Mouse (Mus musculus): Measurements from ENCODE around the gene Midn. TPM values are rescaled to one million over a fixed set of nuclear protein-coding genes. Genes with fewer than 3 reads are reported as not detected.
A peak's percentile ranks its signal among the peaks of the same experiment; 100 is the strongest.

Gene Midn
- polyA plus RNA-seq, 1 experiment from 2014 or later = 3.0 TPM

DNA sequence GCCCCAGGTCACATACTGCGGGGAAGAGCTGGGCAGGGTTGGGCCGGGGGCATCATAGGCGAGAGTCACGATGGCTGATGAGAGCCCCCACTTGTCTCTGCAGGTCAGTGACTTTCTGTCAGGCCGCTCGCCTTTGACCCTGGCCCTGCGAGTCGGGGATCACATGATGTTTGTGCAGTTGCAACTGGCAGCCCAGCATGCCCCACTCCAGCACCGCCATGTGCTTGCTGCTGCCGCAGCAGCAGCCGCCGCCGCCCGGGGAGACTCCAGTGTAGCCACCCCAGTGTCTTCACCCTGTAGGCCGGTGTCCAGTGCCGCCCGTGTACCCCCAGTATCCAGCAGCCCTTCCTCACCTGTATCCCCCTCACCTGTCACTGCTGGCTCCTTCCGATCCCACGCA is 5.6 kb downstream of the Midn start:
- 76% methylated on average over 19 of the region's 19 CpGs for WGBS (ENCODE audit: insufficient replicate concordance)
- Histone ChIP-seq H3K9me3 (replicated peaks) (no peaks in the 10 kb centered on the region), H3K4me1 (replicated peaks) (peaks cover 89% of the 10 kb centered on the region), H3K9ac (peak overlapping the region; percentile 91; the same call in 1 of the 2 replicates), H3K4me3 (replicated peaks) (peak overlapping the region; percentile 91), H3K36me3 (peaks cover 80% of the 10 kb centered on the region), H3K27ac (peak overlapping the region; percentile 98), H3K4me2 (peak overlapping the region; percentile 99), H3K27me3 (no peaks in the 10 kb centered on the region)
- DNase-seq (no peak), ATAC-seq (ENCODE audit: low read depth) (no peak)

- peaks cover 96% of the 10 kb centered on the region for H3K4me1 ChIP-seq (replicated peaks)
- H3K4me2 ChIP-seq = 0 out of 2 replicates have a peak overlapping the region, but pooled peaks have one; percentile 8
- ATAC-seq (ENCODE audit: low read depth) = no peak
- H3K9me3 ChIP-seq (replicated peaks) = no peaks in the 10 kb centered on the region
- H3K27ac ChIP-seq = peak overlapping the region; percentile 98; the same call in 1 of the 2 replicates
- no peaks in the 10 kb centered on the region for H3K27me3 ChIP-seq
- 87% methylated on average over 7 of the region's 7 CpGs for WGBS (ENCODE audit: insufficient replicate concordance)
- H3K9ac ChIP-seq = no peak overlapping the region
- H3K4me3 ChIP-seq (replicated peaks) = no peak overlapping the region
- peaks cover 80% of the 10 kb centered on the region for H3K36me3 ChIP-seq
- no peak for DNase-seq
Measured at GRCm38 (mm10) chr10:80154384-80154783, 6.3 kb downstream of the Midn start.

- H3K36me3 ChIP-seq = peaks cover 73% of the 10 kb centered on the region
- no peaks in the 10 kb centered on the region for H3K27me3 ChIP-seq
- no peak overlapping the region for H3K4me3 ChIP-seq (replicated peaks)
- no peaks in the 10 kb centered on the region for H3K9me3 ChIP-seq (replicated peaks)
- 81% methylated on average over 1 of the region's 1 CpGs for WGBS (ENCODE audit: insufficient replicate concordance)
- no peak overlapping the region for H3K4me2 ChIP-seq
- peaks cover 95% of the 10 kb centered on the region for H3K4me1 ChIP-seq (replicated peaks)
- no peak overlapping the region for H3K9ac ChIP-seq
- DNase-seq (no peak), ATAC-seq (ENCODE audit: low read depth) (no peak)
- H3K27ac ChIP-seq = peak overlapping the region; percentile 27; the same call in 1 of the 2 replicates
Measured at GRCm38 (mm10) chr10:80155277-80155676, 7.2 kb downstream of the Midn start.

DNA sequence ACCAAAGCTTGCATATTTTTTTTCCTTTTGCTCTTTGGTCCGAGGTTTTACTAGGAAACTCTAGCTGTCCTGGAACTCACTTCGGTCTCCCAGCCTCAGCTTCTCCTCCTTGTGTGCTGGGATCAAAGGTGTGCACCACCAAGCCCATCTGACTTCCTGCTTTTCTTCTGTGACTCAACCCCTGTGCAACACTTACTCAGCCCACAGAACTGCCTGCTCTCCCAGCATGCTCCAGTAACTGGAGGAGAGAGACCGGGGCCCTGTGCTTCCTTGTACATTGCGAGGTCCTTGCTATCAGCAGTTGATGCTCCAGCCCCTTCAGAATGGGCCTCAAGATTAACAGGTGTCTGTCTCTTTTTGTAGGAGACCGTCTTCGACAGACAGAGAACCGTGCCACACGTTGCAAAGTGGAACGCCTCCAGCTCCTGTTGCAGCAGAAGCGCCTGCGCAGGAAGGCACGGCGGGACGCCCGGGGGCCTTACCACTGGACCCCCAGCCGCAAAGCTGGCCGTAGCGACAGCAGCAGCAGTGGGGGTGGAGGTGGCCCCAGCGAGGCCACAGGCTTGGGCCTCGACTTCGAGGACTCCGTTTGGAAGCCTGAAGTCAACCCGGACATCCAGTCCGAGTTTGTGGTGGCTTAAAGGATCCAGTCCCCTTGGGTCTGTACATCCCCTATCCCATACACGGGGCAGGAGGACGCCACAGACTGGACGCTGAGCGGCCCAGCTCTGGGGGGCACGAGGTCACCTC is 8.1 kb downstream of the Midn start:
- no peak for ATAC-seq (ENCODE audit: low read depth)
- 77% methylated on average over 29 of the region's 29 CpGs for WGBS (ENCODE audit: insufficient replicate concordance)
- peaks cover 95% of the 10 kb centered on the region for H3K4me1 ChIP-seq (replicated peaks)
- no peak overlapping the region for H3K4me3 ChIP-seq (replicated peaks)
- H3K27ac ChIP-seq = peak overlapping the region; percentile 37
- peaks cover 65% of the 10 kb centered on the region for H3K36me3 ChIP-seq
- H3K27me3 ChIP-seq = no peaks in the 10 kb centered on the region
- H3K9ac ChIP-seq = peak overlapping the region; percentile 15; the same call in 1 of the 2 replicates
- H3K4me2 ChIP-seq = no peak overlapping the region
- DNase-seq = no peak
- no peaks in the 10 kb centered on the region for H3K9me3 ChIP-seq (replicated peaks)

DNA sequence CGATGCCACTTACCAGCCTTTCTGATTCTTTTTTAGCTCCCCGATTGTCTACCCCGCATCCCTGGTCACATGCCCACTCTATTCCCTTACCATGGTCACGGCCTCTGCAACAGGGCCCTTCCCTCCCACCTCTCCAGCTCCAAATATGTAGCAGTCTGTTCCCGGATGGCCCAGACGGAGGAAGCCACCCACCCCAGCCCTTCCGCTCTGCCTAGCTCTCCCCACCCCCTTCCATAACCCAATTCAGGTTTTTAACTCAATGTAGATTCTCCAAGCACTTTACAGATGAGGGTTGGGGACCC is 8.6 kb downstream of the Midn start:
- 81% methylated on average over 7 of the region's 7 CpGs for WGBS (ENCODE audit: insufficient replicate concordance)
- 0 out of 2 replicates have a peak overlapping the region, but pooled peaks have one; percentile 37 for H3K27ac ChIP-seq
- no peaks in the 10 kb centered on the region for H3K9me3 ChIP-seq (replicated peaks)
- H3K4me2 ChIP-seq = no peak overlapping the region
- no peaks in the 10 kb centered on the region for H3K27me3 ChIP-seq
- ATAC-seq (ENCODE audit: low read depth) (no peak), DNase-seq (no peak)
- peaks cover 95% of the 10 kb centered on the region for H3K4me1 ChIP-seq (replicated peaks)
- no peak overlapping the region for H3K9ac ChIP-seq
- H3K4me3 ChIP-seq (replicated peaks) = no peak overlapping the region
- H3K36me3 ChIP-seq = peaks cover 60% of the 10 kb centered on the region

- Histone ChIP-seq H3K36me3 (peaks cover 53% of the 10 kb centered on the region), H3K9ac (no peak overlapping the region), H3K27ac (peak overlapping the region; percentile 85), H3K4me1 (replicated peaks) (peaks cover 95% of the 10 kb centered on the region), H3K27me3 (no peaks in the 10 kb centered on the region), H3K9me3 (replicated peaks) (no peaks in the 10 kb centered on the region), H3K4me3 (replicated peaks) (no peak overlapping the region), H3K4me2 (no peak overlapping the region)
- ATAC-seq (ENCODE audit: low read depth) = no peak
- WGBS (ENCODE audit: insufficient replicate concordance) = 72% methylated on average over 15 of the region's 15 CpGs
- DNase-seq = no peak
Measured at GRCm38 (mm10) chr10:80157141-80157929, 9.3 kb downstream of the Midn start.

- Histone ChIP-seq H3K9ac (peak overlapping the region; percentile 37), H3K27ac (peak overlapping the region; percentile 85), H3K36me3 (peaks cover 42% of the 10 kb centered on the region), H3K27me3 (no peaks in the 10 kb centered on the region), H3K4me3 (replicated peaks) (peak overlapping the region; percentile 59), H3K9me3 (replicated peaks) (no peaks in the 10 kb centered on the region), H3K4me2 (peak overlapping the region; percentile 95), H3K4me1 (replicated peaks) (peaks cover 95% of the 10 kb centered on the region)
- WGBS (ENCODE audit: insufficient replicate concordance) = 13% methylated on average over 18 of the region's 18 CpGs
- ATAC-seq (ENCODE audit: low read depth) (no peak), DNase-seq (no peak)
Measured at GRCm38 (mm10) chr10:80158307-80158986, 10.4 kb downstream of the Midn start.

DNA sequence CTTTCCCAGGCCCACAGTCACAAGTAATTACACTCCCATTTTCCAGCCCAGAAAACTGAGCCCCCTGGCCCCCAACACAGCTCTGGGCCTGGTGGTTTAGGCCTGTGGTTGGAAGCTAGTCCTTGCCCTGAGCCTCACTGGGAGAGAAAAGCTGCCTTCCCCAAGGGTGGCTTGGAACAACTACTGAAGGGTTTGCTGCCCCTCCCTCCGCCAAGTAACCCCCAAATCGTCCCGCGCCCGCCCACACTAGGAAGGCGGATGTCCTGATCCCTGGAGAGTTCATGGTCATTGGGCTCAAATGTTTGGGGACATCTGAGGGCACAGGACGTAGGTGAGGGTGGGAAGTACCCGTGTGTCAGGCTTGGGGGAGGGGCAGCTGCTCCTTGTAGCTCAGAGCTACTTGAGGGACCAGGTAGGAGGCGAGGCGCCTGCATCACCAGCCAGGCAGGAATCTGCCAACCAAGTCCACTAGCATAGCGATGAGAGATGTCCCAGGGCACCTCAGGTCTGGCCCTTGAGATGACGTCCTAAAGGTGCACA is 11.0 kb downstream of the Midn start:
- Histone ChIP-seq H3K27ac (peak overlapping the region; percentile 85), H3K9ac (peak overlapping the region; percentile 37), H3K4me2 (peak overlapping the region; percentile 95), H3K4me1 (replicated peaks) (peaks cover 95% of the 10 kb centered on the region), H3K36me3 (peaks cover 36% of the 10 kb centered on the region), H3K4me3 (replicated peaks) (peak overlapping the region; percentile 59), H3K9me3 (replicated peaks) (no peaks in the 10 kb centered on the region), H3K27me3 (no peaks in the 10 kb centered on the region)
- DNase-seq = no peak
- no peak for ATAC-seq (ENCODE audit: low read depth)
- WGBS (ENCODE audit: insufficient replicate concordance) = 24% methylated on average over 12 of the region's 12 CpGs

- DNase-seq = peak; percentile 99
- WGBS (ENCODE audit: insufficient replicate concordance) = under 1% methylated on average over 55 of the region's 55 CpGs
- peak; percentile 80 for ATAC-seq (ENCODE audit: low read depth)
- H3K36me3 ChIP-seq = peaks cover 29% of the 10 kb centered on the region
- H3K4me2 ChIP-seq = peak overlapping the region; percentile 95
- H3K4me3 ChIP-seq (replicated peaks) = peak overlapping the region; percentile 59
- no peaks in the 10 kb centered on the region for H3K27me3 ChIP-seq
- H3K4me1 ChIP-seq (replicated peaks) = peaks cover 95% of the 10 kb centered on the region
- no peaks in the 10 kb centered on the region for H3K9me3 ChIP-seq (replicated peaks)
- H3K27ac ChIP-seq = peak overlapping the region; percentile 92
- H3K9ac ChIP-seq = peak overlapping the region; percentile 74
Measured at GRCm38 (mm10) chr10:80159561-80160454, 11.7 kb downstream of the Midn start.

All from liver, embryonic 13.5 days (tissue).